Mouse (Mus musculus) left cerebral cortex, adult 8-10 months (tissue): ENCODE results near the gene Gm21836. TPM values are rescaled to one million over a fixed set of nuclear protein-coding genes. Genes with fewer than 3 reads are reported as not detected.
"Not testable (repeated sequence)": the region's sequence is repeated elsewhere in the genome, so short reads cannot be mapped to it uniquely, and the experiment has no call there.

Experiments
- DNase-seq, 2 experiments: peaks; one replicate each; pipeline ENCODE4 v3.0.0; 2022; ENCODE audit warnings: low spot score in 2 of 2
- total RNA-seq, 4 experiments: library from RNA; stranded (reverse); gene quantifications; 2 replicates each; pipeline ENCODE4 v1.2.4; 2022

Gm21836 gene
- total RNA-seq = not detected

- not testable (repeated sequence) for DNase-seq
Observed at GRCm38 (mm10) chr9:124493693-124494092, at the start of gene Gm21836. TSS of gene Gm21836 (minus strand) at chr9:124493793.

- DNase-seq = not testable (repeated sequence)
Observed at GRCm38 (mm10) chr9:124480361-124480980, 13.1 kb downstream of the Gm21836 start.

- DNase-seq = no peak
Observed at GRCm38 (mm10) chr9:124478081-124478480, 15.5 kb downstream of the Gm21836 start.

GRCm38 (mm10) chr9:124476096-124476902 is 17.3 kb downstream of the Gm21836 start, which contains the start of gene Ppp2r3d:
TSS of gene Ppp2r3d (minus strand) at chr9:124476898.
- peak in 1 of 2 experiments; percentile 16 for DNase-seq

- DNase-seq = no peak
Observed at GRCm38 (mm10) chr9:124475689-124476088, 17.9 kb downstream of the Gm21836 start.

- DNase-seq = no peak
Observed at GRCm38 (mm10) chr9:124456572-124456971, 37.0 kb downstream of the Gm21836 start.

Other genes with a start within 250 kb of the Gm21836 start
- 10 to 100 TPM; 17.9 to 22.1 (median 20.8) TPM for gene 2010315B03Rik, start 181.1 kb downstream of the Gm21836 start, total RNA-seq
- 100 to 1,000 TPM in 2 of 4 experiments, 10 to 100 TPM in 2; 94.9 to 111 (median 99.1) TPM for gene Ppp2r3d, start 16.9 kb downstream of the Gm21836 start, total RNA-seq